Mouse (Mus musculus) liver, postnatal 0 days (tissue): ENCODE data around the gene Bid. TPM values are rescaled to one million over a fixed set of nuclear protein-coding genes. Genes with fewer than 3 reads are reported as not detected.

Experiments used
- ATAC-seq: fragments of 200-750 bp; cut with Nextera tagmentation; 2 replicates; pipeline ENCODE4 v1.8.0; 2017; ENCODE audit warnings: mild to moderate bottlenecking, moderate library complexity
- DNase-seq: peaks from one replicate; pipeline ENCODE4 v3.0.0-alpha.2; 2016
- H3K27ac ChIP-seq: fragments of 300-500 bp; sonication (generic); 2 replicates; pipeline ENCODE4 v1.5.1; 2014; ENCODE audit warnings: antibody characterized with exemption, moderate library complexity, mild to moderate bottlenecking, low read depth
- H3K27me3 ChIP-seq: fragments of 300-500 bp; sonication (generic); 2 replicates; pipeline ENCODE4 v1.6.1; 2014; ENCODE audit warnings: low read length, control low read depth, mixed read lengths; ENCODE audit not compliant: insufficient read depth
- H3K36me3 ChIP-seq: fragments of 300-500 bp; sonication (generic); replicated peaks from 2 replicates; pipeline ENCODE4 v1.6.1; 2014; ENCODE audit warnings: mild to moderate bottlenecking, control low read depth, low read length, moderate library complexity, mixed read lengths; ENCODE audit not compliant: insufficient read depth
- H3K4me1 ChIP-seq: fragments of 300-500 bp; sonication (generic); 2 replicates; pipeline ENCODE4 v1.6.1; 2014; ENCODE audit warnings: antibody characterized with exemption, mild to moderate bottlenecking, control low read depth; ENCODE audit not compliant: insufficient read depth
- H3K4me2 ChIP-seq: fragments of 300-500 bp; sonication (generic); 2 replicates; pipeline ENCODE4 v1.6.1; 2014; ENCODE audit warnings: low read depth, mild to moderate bottlenecking, low read length, moderate library complexity, mixed read lengths
- H3K4me3 ChIP-seq: fragments of 300-500 bp; sonication (generic); 2 replicates; pipeline ENCODE4 v1.5.1; 2014; ENCODE audit warnings: low read depth, low read length
- H3K9ac ChIP-seq: fragments of 300-500 bp; sonication (generic); replicated peaks from 2 replicates; pipeline ENCODE4 v1.6.1; 2014; ENCODE audit warnings: mild to moderate bottlenecking, moderate library complexity
- H3K9me3 ChIP-seq: fragments of 300-500 bp; sonication (generic); 2 replicates; pipeline ENCODE4 v1.6.1; 2016; ENCODE audit warnings: mild to moderate bottlenecking, control low read depth, low read length, mixed read lengths
- CTCF ChIP-seq: sonication (generic); IDR thresholded peaks from 2 replicates; pipeline ENCODE4 v1.5.1; 2016; ENCODE audit warnings: antibody characterized with exemption, low read depth
- EP300 ChIP-seq: IDR thresholded peaks from 2 replicates; pipeline ENCODE4 v1.6.1; 2016; ENCODE audit warnings: antibody characterized with exemption, low read depth, mild to moderate bottlenecking
- whole genome bisulfite sequencing: fragments of 180-500 bp; shearing (Covaris S2); extraction: QIAGEN DNeasy Blood & Tissue Kit; methylation state at CpG from one replicate; pipeline ENCODE4 v1.1.7; 2014; ENCODE audit not compliant: insufficient replicate concordance; 5-methylcytosine and 5-hydroxymethylcytosine counted together
- polyA plus RNA-seq: library from polyadenylated mRNA; unstranded; fragments of >200 nt; fragmentation: Nextera tagmentation; extraction: Ambion mirVana; gene quantifications from 2 replicates; pipeline ENCODE4 v1.2.1, GENCODE M21; 2015

The Bid gene
- polyA plus RNA-seq, 1 experiment from 2014 or later: 24.6 TPM

DNA sequence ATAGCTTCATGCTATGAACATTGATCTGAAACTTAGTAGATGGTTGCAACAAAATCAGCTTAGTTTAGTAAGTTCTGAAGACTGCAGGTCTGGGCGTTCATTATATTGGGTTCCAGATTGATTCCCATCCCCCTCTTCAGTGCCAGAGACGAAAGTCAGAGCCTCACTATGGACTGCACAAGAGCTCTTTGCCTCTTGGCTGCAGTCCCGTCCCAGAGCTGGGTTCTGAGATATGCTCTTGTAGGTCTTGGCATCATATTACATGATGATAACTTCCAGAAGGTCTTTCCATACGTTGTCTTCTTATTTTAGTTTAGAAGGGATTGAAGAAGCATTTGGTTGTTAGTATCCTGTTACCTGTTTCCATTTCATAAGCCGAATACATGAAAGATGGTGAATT, 37.6 kb downstream of the Bid start:
- Histone ChIP-seq H3K27ac (no peak overlapping the region), H3K9me3 (no peaks in the 10 kb centered on the region), H3K9ac (no peak overlapping the region), H3K4me2 (no peak overlapping the region), H3K36me3 (peaks cover 59% of the 10 kb centered on the region), H3K27me3 (no peaks in the 10 kb centered on the region), H3K4me3 (no peak overlapping the region), H3K4me1 (no peaks in the 10 kb centered on the region)
- WGBS: 84% methylated on average over 5 of the region's 5 CpGs
- DNase-seq (no peak), ATAC-seq (no peak)
- TF ChIP-seq EP300: no peak
- TF ChIP-seq CTCF: no peak

DNA sequence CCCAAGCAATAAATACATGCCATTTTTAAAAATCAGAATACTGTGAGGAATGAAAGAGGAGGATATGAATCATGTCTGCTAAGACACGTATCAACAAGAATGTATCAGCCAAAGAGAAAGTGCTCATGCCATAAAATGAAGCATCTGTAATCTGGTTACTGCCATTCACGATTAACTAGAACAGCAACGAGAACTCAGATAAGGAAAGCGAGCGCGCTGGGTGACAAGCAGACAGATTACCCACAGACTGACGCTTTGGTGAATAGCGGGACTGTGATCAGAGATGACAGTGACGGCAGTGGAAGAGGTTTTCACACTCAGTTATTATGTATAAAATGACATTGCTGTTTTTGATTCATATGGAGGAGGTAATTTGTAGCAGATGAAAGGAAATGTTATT, 42.8 kb downstream of the Bid start:
- no peaks in the 10 kb centered on the region for H3K27me3 ChIP-seq
- 0 out of 2 replicates have a peak, but pooled peaks have one; percentile 45 for TF ChIP-seq EP300
- no peak for TF ChIP-seq CTCF
- DNase-seq (no peak), ATAC-seq (no peak)
- no peak overlapping the region for H3K27ac ChIP-seq
- H3K9ac ChIP-seq: no peak overlapping the region
- no peak overlapping the region for H3K4me2 ChIP-seq
- peaks cover 34% of the 10 kb centered on the region for H3K36me3 ChIP-seq
- no peaks in the 10 kb centered on the region for H3K4me1 ChIP-seq
- 53% methylated on average over 9 of the region's 9 CpGs for WGBS
- H3K9me3 ChIP-seq: no peaks in the 10 kb centered on the region
- H3K4me3 ChIP-seq: no peak overlapping the region

DNA sequence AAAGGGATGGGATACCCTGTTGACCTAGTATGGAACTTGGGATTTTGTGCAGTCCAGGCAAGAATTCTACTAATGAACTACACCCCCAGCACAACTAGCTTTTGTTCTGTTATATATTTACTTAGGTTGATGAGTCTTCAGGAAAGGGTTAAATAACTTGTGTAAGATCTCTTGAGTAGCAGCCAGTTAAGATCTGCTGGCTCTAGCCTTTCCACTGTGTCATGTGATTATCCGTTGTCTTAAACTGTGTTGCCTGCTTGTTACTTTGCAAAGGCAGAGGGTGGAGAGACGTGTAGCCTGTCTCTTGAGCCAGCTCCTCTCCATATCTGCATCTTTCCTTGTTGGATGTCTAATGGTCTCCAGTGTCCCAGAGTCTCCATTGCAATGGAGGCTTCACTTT, 45.4 kb downstream of the Bid start:
- no peaks in the 10 kb centered on the region for H3K4me1 ChIP-seq
- no peak overlapping the region for H3K4me2 ChIP-seq
- H3K9ac ChIP-seq: no peak overlapping the region
- no peaks in the 10 kb centered on the region for H3K27me3 ChIP-seq
- ATAC-seq (no peak), DNase-seq (no peak)
- WGBS: 83% methylated on average over 2 of the region's 2 CpGs
- H3K4me3 ChIP-seq: no peak overlapping the region
- no peak overlapping the region for H3K27ac ChIP-seq
- H3K36me3 ChIP-seq: peaks cover 25% of the 10 kb centered on the region
- no peaks in the 10 kb centered on the region for H3K9me3 ChIP-seq
- TF ChIP-seq CTCF (no peak), EP300 (no peak)

DNA sequence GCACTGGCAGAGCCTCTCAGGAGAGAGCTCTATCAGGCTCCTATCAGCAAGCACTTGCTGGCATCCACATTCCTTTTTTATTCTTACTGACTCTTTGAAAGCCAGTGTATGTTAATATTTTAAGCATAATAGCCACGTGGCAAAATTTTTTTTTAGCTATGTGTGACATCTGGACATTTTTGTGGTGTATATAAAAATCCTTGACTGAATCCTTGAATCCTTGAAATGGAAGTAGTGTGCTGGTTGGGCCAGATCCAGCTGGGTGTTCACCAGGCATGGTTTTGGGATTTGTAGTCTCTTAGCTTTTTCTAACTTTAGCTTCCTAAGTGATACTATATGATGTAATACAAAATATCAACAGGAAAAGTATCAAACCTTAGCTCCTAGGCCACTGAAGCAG, 47.8 kb downstream of the Bid start:
- Histone ChIP-seq H3K27ac (no peak overlapping the region), H3K27me3 (no peaks in the 10 kb centered on the region), H3K9ac (no peak overlapping the region), H3K36me3 (peaks cover 39% of the 10 kb centered on the region), H3K4me1 (peaks cover 2% of the 10 kb centered on the region; the same call in 1 of the 2 replicates), H3K9me3 (no peaks in the 10 kb centered on the region), H3K4me2 (no peak overlapping the region), H3K4me3 (no peak overlapping the region)
- DNase-seq: no peak
- WGBS: 77% methylated on average over 1 of the region's 1 CpGs
- no peak for ATAC-seq
- TF ChIP-seq EP300: no peak
- no peak for TF ChIP-seq CTCF

DNA sequence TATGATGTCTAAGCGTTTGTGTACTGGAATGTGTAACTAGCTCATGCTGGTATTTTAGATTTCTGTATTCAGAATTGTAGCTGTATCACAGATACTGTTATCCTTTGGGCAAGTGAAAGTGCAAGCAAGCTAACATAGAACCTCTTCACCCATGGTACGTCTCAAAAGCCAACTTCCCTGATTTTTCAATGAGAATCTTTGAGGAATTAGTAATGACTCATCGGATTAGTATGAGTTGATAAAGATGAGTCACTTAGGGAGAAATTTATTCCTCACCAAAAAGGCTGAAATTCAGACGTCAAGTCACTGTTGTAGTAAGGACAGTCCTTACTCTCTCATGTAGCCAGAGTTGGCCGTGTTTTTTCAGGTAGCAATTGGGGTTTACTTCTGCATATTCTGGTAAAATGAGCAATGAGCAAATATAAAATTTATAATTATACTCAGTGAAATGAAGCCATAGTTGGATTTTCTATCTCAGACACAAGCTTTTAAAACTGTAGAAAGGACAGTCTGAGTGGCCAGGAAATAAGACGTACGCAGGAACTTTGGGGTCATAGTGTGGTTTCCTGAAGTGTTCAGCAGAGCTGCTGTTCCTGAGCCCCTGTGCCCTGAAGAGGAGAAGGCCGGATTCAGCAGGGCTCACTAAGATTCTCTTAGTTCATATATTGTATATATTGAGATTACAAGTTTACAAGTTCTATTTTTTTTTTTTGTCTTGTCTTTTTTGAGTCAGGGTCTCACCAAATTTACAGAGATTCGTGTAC, 50.4 kb downstream of the Bid start:
- H3K4me2 ChIP-seq: no peak overlapping the region
- H3K27ac ChIP-seq: 0 out of 2 replicates have a peak overlapping the region, but pooled peaks have one; percentile 6
- no peaks in the 10 kb centered on the region for H3K27me3 ChIP-seq
- ATAC-seq (no peak), DNase-seq (no peak)
- H3K9ac ChIP-seq: no peak overlapping the region
- WGBS: 58% methylated on average over 9 of the region's 9 CpGs
- H3K4me3 ChIP-seq: no peak overlapping the region
- peaks cover 2% of the 10 kb centered on the region; the same call in 1 of the 2 replicates for H3K4me1 ChIP-seq
- no peaks in the 10 kb centered on the region for H3K9me3 ChIP-seq
- no peak for TF ChIP-seq EP300
- TF ChIP-seq CTCF: no peak
- peaks cover 50% of the 10 kb centered on the region for H3K36me3 ChIP-seq

DNA sequence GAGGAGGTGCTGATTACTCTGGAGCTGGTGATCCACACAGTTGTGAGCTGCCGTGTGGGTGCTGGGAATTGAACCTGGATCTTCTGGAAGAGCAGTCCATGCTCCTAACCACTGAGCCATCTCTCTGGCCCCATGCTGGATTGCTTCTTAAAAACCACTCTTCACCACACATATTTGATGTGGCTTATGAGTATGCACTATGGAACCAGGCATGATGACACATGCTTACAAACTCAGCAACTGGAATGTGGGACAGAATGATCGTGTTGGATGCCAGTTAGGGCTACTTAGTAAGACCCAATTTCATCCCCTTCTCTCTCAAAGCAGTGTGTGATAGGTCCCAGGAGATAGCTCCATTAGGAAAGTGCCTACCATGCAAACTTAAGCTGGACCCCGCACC, 56.6 kb downstream of the Bid start:
- Histone ChIP-seq H3K9ac (no peak overlapping the region), H3K9me3 (no peaks in the 10 kb centered on the region), H3K4me2 (no peak overlapping the region), H3K27ac (no peak overlapping the region), H3K36me3 (peaks cover 54% of the 10 kb centered on the region), H3K27me3 (no peaks in the 10 kb centered on the region), H3K4me3 (no peak overlapping the region), H3K4me1 (0 out of 2 replicates have a peak, but pooled peaks cover 3% of the 10 kb centered on the region)
- WGBS: 93% methylated on average over 3 of the region's 3 CpGs
- ATAC-seq: no peak
- DNase-seq: no peak
- TF ChIP-seq CTCF (no peak), EP300 (no peak)
